Mouse (Mus musculus): Measurements from ENCODE around the gene Nop10.
A peak's percentile ranks its signal among the peaks of the same experiment; 100 is the strongest.
"Not testable (repeated sequence)": the region's sequence is repeated elsewhere in the genome, so short reads cannot be mapped to it uniquely, and the experiment has no call there.

Gene Nop10

DNA sequence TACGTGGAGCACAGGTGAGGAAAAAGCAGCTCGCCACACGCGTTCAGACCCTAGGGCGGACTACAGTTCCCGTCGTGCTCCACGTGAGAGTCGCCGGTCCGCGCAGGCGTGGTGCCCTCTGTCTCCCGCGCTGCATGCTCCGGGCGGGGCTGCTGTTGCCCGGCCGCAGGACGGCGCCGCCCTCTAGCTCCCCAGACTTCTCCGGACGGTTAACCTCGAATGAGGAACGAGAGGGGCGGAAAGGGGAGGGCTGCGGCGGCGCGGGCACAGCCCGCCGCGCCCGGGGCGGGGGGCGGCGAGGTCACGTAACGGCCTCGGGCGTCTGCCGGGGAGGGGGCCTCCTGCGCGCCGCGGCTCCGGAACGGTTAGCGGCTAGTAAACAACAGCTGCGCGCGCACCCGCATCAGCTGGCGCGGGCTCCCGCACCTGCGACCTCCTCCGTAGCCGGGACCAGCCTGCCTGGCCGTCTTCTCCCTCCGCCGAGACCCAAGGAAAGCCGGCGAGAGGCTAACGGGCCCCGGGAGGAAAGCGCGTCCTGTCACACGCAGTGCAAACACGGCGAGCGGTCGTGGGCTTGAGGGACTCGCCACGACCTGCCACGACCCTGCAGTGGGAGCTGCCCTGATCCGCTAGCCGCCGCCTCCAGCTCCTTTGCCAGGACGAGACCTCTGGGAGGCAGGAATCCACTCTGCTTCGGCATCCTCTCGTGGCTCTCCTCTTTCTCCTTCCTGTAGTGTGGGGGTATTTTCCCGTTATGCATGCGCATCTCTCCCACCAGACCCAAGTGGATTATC is 3.9 kb downstream of the Nop10 start, which contains the start of gene Slc12a6:
Slc12a6 (plus strand) TSS at position 378 of the 794 bp plus-strand sequence.
- peak; percentile 96 for DNase-seq

DNA sequence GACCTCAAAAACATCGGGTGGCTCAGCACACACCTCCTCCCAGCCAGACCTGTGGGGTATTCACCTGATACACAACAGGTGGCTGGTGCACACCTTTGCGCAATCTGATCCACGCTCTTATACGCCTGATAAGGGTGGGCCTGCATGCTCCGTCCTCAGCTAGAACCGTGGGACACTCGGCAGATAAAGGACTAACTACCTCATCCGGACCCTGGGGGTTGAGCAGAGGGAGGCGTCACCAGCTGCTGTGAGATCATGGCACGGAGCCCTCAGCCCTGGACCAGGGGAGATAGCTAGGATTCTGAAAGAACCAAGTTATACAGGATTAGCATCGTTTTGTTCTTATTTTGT is 4.5 kb downstream of the Nop10 start, which contains the start of gene Gm21985:
Gm21985 (plus strand) TSS at position 73 of the 351 bp plus-strand sequence.
- peak; percentile 64 to 70 for DNase-seq

DNA sequence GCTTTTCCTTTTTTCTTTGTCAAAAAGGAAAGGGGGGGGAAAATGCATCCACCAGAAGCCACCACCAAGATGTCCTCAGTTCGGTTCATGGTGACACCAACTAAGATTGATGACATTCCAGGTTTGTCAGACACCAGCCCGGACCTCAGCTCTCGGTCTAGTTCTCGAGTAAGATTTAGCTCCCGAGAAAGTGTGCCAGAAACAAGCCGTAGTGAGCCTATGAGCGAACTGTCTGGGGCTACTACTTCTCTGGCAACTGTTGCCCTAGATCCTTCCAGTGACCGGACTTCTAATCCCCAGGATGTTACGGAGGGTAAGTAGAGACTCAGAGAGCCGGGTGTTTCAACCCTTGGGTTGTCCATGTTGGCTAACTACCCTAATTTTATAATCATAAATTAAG is 5.1 kb downstream of the Nop10 start:
- DNase-seq: no peak

- DNase-seq: no peak
Observed at GRCm38 (mm10) chr2:112267547-112268269, 6.0 kb downstream of the Nop10 start.

DNA sequence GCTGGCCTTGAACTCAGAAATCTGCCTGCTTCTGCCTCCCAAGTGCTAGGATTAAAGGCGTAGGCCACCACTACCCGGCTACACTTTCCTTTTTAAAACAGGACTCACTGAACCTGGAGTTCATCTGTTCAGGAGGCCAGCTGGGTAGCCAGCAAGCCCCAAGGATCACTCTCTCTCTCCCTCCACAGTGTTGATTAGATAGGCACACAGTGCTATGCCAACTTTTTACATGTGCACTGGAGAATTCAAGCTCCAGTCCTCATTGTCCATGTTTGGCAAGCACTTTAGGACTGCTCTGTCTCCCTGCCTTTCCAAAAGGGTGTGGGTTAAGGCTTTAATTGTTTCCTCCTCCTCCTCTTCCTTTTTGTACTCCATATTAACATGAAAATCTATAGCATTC is 8.3 kb downstream of the Nop10 start:
- DNase-seq: no peak

DNA sequence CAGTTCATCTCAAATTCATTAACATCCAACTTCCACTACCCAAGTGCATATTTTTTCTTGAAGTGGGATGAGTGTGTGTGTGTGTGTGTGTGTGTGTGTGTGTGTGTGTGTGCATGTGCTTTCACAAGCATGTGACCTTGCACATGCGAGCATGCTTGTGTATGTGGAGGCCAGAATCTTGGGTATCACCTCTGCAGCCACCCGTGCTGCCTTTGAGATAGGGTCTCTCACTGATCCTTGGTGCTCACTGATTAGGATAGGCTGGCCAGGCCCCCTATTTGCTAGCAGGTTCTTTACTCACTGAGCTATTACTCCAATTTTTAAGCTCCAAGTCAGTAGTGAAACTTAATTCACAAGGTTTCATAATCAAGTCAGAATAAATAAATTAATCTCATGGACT is 11.2 kb downstream of the Nop10 start:
- no peak for DNase-seq

- DNase-seq: no peak
Observed at GRCm38 (mm10) chr2:112273474-112273873, 11.7 kb downstream of the Nop10 start.

DNA sequence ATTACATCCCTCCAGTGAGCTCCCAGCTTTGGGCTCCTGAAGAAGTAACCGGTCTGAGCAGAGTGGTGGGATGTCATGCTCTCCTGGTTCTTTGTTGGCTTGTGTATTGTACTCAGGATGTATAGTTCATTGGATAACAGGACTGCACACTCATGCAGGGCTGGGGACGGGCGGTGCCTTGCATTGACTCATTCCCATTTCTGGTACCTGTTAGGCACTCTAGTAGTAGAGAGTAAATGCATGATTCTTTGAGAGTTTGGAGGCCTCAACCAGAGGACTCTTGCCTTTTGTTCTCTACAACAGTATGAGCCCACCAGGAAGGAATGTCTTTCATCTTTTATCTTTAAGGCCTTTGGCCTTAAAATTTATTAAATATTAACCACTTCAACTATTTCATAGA is 15.1 kb downstream of the Nop10 start:
- no peak for DNase-seq

GRCm38 (mm10) chr2:112282846-112283245 is 21.1 kb downstream of the Nop10 start:
- DNase-seq: no peak

- DNase-seq: peak; percentile 79 to 85
Observed at GRCm38 (mm10) chr2:112284363-112285030, 22.8 kb downstream of the Nop10 start.

- no peak for DNase-seq
Observed at GRCm38 (mm10) chr2:112285031-112285390, 23.3 kb downstream of the Nop10 start.

- not testable (repeated sequence) for DNase-seq
Observed at GRCm38 (mm10) chr2:112286062-112286461, 24.3 kb downstream of the Nop10 start.

DNA sequence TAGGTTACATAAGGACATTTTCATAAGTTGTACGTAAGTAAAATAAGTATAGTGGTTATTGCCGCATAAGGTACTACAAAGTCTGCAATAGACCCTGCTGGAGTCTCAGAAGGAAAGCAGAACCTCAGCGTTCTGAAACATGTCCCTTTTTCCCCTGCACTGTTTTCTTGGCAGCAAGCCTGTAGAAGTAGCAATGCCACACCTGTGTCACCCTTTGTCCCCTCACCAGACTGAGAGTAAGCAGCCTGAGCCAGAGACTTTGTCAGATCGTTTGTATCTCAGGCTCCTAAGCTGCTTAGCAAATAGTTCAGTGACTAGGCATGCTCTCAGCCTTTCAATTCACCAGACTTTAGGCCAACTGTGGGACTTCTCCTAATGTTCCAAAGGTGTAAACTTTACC is 25.3 kb downstream of the Nop10 start:
- peak in 1 of 2 experiments; percentile 12 for DNase-seq

DNA sequence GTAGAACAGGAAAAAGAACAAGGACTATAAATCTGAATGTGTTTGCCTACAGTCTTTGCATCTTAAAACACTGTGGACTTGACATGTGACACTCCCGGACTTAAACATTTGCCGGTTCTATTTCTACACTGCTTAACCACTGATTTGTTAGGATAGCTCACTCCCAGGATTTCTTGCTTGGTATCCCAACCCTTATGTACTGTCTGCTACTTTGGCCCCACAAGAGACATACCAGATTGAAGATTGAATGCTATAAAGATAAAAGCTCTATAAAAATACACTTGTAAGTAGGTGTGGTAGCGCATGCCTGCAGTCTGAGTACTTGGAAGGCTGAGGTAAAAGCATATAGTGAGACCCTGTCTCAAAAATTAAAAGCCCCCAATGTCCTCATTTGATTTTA is 27.8 kb downstream of the Nop10 start:
- no peak for DNase-seq

- no peak for DNase-seq
Observed at GRCm38 (mm10) chr2:112292823-112293222, 31.1 kb downstream of the Nop10 start.

DNA sequence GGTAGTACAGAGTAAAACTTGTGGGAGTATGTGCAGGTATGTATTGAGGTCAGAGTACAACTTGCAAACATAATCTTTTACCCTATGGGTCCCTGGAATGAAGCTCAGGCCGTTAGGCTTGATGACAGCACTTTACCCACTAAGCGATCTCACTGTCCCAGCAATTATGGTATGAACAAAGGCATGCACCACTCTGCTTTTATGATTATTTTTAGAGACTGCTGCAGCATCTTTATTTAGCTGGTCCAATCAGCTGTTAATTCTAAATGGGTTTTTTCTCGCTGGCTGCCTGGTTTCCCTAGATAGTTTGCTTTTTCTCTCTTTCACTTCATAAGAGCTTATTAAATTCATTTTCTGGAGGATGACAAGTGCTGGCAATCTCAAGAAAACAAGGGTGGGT is 34.5 kb downstream of the Nop10 start:
- DNase-seq: no peak

DNA sequence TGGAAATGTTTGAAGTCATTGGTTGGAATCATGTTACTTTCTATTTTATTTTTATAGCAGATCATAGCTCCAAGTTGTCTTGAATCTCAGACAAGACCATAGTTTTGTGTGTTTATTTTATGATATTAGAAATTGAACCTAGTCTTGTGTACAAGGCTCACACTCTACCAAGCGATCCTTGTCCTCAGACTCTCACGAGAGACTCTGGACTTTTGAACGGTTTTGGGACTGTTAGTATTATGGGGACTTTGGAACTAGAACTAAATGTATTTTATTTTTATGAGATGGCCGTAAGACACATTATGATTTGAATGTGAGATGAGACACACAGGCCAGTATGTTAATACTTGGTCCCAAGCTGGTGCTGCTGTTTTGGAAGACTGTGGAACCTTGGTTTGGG is 36.5 kb downstream of the Nop10 start:
- no peak for DNase-seq

DNA sequence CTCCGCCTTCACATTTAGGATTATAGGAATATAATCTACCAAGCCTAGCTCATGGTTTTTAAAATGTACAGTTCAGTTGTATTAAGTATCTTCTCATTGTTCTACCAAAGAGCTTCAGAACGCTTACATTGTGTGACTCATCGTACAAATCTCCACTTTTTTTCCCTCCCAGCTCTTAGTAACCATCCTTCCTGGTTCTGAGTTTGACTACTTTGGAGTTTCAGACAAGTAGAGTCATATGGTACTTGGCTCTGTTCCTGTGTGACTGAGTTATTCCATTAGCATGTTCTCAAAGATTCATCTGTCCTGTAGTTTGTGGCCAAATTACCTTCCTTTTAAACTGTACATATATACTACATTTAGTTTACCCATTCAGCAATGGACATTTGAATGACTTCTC is 46.9 kb downstream of the Nop10 start:
- DNase-seq: no peak

- no peak for DNase-seq
Observed at GRCm38 (mm10) chr2:112309161-112309600, 47.5 kb downstream of the Nop10 start.
